Mouse (Mus musculus) MEL (cell line): ENCODE measurements around the gene Inpp4a. TPM values are rescaled to one million over a fixed set of nuclear protein-coding genes. Genes with fewer than 3 reads are reported as not detected.

Source experiments
- DNase-seq: peaks from one replicate; pipeline ENCODE4 v3.0.0; 2011; ENCODE audit warnings: low read depth, low spot score
- H3K27ac ChIP-seq: 2 replicates; pipeline ENCODE4 v1.5.1; 2012; ENCODE audit warnings: low read depth, mild to moderate bottlenecking, control low read depth, low read length, moderate library complexity; ENCODE audit not compliant: control insufficient read depth
- H3K27me3 ChIP-seq, 2 experiments: fragments of 150-350 bp in 1 of 2; sonication (generic) in 1 of 2; 2 replicates each; pipeline ENCODE4 v1.6.1; 2012; ENCODE audit warnings: low read length in 2 of 2, mild to moderate bottlenecking in 2 of 2, improper control_type of control experiment in 1 of 2, moderate library complexity in 1 of 2; ENCODE audit not compliant: insufficient read depth in 2 of 2, control insufficient read depth in 1 of 2
- H3K36me3 ChIP-seq, 2 experiments: 2 replicates each; pipeline ENCODE4 v1.6.1; 2012 to 2014; ENCODE audit warnings: low read length in 2 of 2, improper control_type of control experiment in 1 of 2, inconsistent platforms in 1 of 2, mild to moderate bottlenecking in 1 of 2; ENCODE audit not compliant: insufficient read depth in 2 of 2, control insufficient read depth in 1 of 2
- H3K4me1 ChIP-seq, 2 experiments: fragments of 150-350 bp in 1 of 2; sonication (generic) in 1 of 2; 2 replicates each; pipeline ENCODE4 v1.6.1; 2012; ENCODE audit warnings: low read length in 2 of 2, improper control_type of control experiment in 1 of 2, mild to moderate bottlenecking in 1 of 2; ENCODE audit not compliant: insufficient read depth in 2 of 2, control insufficient read depth in 1 of 2
- H3K4me3 ChIP-seq, 2 experiments: fragments of 150-350 bp in 1 of 2; sonication (generic) in 1 of 2; 2 replicates each; pipeline ENCODE4 v1.5.1; 2012; ENCODE audit warnings: low read depth in 2 of 2, low read length in 2 of 2, mild to moderate bottlenecking in 2 of 2, moderate library complexity in 2 of 2, control low read depth in 1 of 2, improper control_type of control experiment in 1 of 2; ENCODE audit not compliant: control insufficient read depth in 1 of 2, insufficient read depth in 1 of 2
- H3K79me2 ChIP-seq: 2 replicates; pipeline ENCODE4 v1.6.1; 2012; ENCODE audit warnings: mild to moderate bottlenecking, low read length, moderate library complexity; ENCODE audit not compliant: control insufficient read depth, poor library complexity, insufficient read depth
- H3K9ac ChIP-seq: 2 replicates; pipeline ENCODE4 v1.6.1; 2012; ENCODE audit warnings: low read depth, mild to moderate bottlenecking, control low read depth, low read length, moderate library complexity; ENCODE audit not compliant: control insufficient read depth, poor library complexity, severe bottlenecking
- H3K9me3 ChIP-seq: fragments of 150-350 bp; sonication (generic); replicated peaks from 2 replicates; pipeline ENCODE4 v1.6.1; 2012; ENCODE audit warnings: mild to moderate bottlenecking, low read length, improper control_type of control experiment, moderate library complexity; ENCODE audit not compliant: insufficient read depth
- BHLHE40 ChIP-seq: IDR thresholded peaks from 2 replicates; pipeline ENCODE4 v1.6.1; 2012; ENCODE audit warnings: low read depth, mild to moderate bottlenecking, inconsistent platforms, low read length, improper control_type of control experiment, borderline replicate concordance
- CHD1 ChIP-seq: IDR thresholded peaks from 2 replicates; pipeline ENCODE4 v1.6.1; 2012; ENCODE audit warnings: low read depth, mild to moderate bottlenecking, inconsistent platforms, low read length, improper control_type of control experiment
- E2F4 ChIP-seq: IDR thresholded peaks from 2 replicates; pipeline ENCODE4 v1.6.1; 2011; ENCODE audit warnings: low read depth, low read length, improper control_type of control experiment, borderline replicate concordance
- ELF1 ChIP-seq: IDR thresholded peaks from 2 replicates; pipeline ENCODE4 v1.6.1; 2014; ENCODE audit warnings: low read depth, mild to moderate bottlenecking, inconsistent platforms, low read length, improper control_type of control experiment, moderate library complexity
- GABPA ChIP-seq: IDR thresholded peaks from 2 replicates; pipeline ENCODE4 v1.6.1; 2012; ENCODE audit warnings: low read depth, mild to moderate bottlenecking, inconsistent platforms, low read length, improper control_type of control experiment, moderate library complexity
- GATA1 ChIP-seq: IDR thresholded peaks from 2 replicates; pipeline ENCODE4 v1.6.1; 2011; ENCODE audit warnings: low read depth, low read length, improper control_type of control experiment
- HCFC1 ChIP-seq: IDR thresholded peaks from 2 replicates; pipeline ENCODE4 v1.6.1; 2012; ENCODE audit warnings: low read depth, mild to moderate bottlenecking, inconsistent platforms, low read length, improper control_type of control experiment, moderate library complexity
- JUND ChIP-seq: IDR thresholded peaks from 2 replicates; pipeline ENCODE4 v1.6.1; 2011; ENCODE audit warnings: low read depth, mild to moderate bottlenecking, improper control_type of control experiment, low read length
- KAT2A ChIP-seq: conservative IDR thresholded peaks from 2 replicates; pipeline ENCODE4 v1.6.1; 2012; ENCODE audit warnings: low read depth, low read length, improper control_type of control experiment, inconsistent platforms
- MAZ ChIP-seq: IDR thresholded peaks from 2 replicates; pipeline ENCODE4 v1.6.1; 2012; ENCODE audit warnings: low read depth, mild to moderate bottlenecking, inconsistent platforms, low read length, improper control_type of control experiment
- MEF2A ChIP-seq: IDR thresholded peaks from 2 replicates; pipeline ENCODE4 v1.6.1; 2014; ENCODE audit warnings: low read depth, mild to moderate bottlenecking, inconsistent platforms, low read length, improper control_type of control experiment; ENCODE audit not compliant: poor library complexity, insufficient replicate concordance, severe bottlenecking; ENCODE audit errors: extremely low read depth
- MXI1 ChIP-seq: IDR thresholded peaks from 2 replicates; pipeline ENCODE4 v1.6.1; 2011; ENCODE audit warnings: mild to moderate bottlenecking, low read depth, low read length, improper control_type of control experiment
- MYB ChIP-seq: IDR thresholded peaks from 2 replicates; pipeline ENCODE4 v1.6.1; 2011; ENCODE audit warnings: mild to moderate bottlenecking, low read depth, low read length, improper control_type of control experiment
- MYC ChIP-seq: IDR thresholded peaks from 2 replicates; pipeline ENCODE4 v1.6.1; 2011; ENCODE audit warnings: low read depth, mild to moderate bottlenecking, low read length, improper control_type of control experiment, moderate library complexity
- NELFE ChIP-seq: IDR thresholded peaks from 2 replicates; pipeline ENCODE4 v1.6.1; 2011; ENCODE audit warnings: low read depth, low read length, improper control_type of control experiment
- POLR2A ChIP-seq, 2 experiments: IDR thresholded peaks; 2 replicates each; pipeline ENCODE4 v1.6.1; 2011 to 2012; ENCODE audit warnings: low read length in 2 of 2, mild to moderate bottlenecking in 2 of 2, control low read depth in 1 of 2, improper control_type of control experiment in 1 of 2, low read depth in 1 of 2, moderate library complexity in 1 of 2; ENCODE audit not compliant: control insufficient read depth in 1 of 2, insufficient read depth in 1 of 2, poor library complexity in 1 of 2
- RAD21 ChIP-seq: IDR thresholded peaks from 2 replicates; pipeline ENCODE4 v1.6.1; 2011; ENCODE audit warnings: mild to moderate bottlenecking, low read depth, low read length, improper control_type of control experiment
- RCOR1 ChIP-seq: IDR thresholded peaks from 2 replicates; pipeline ENCODE4 v1.6.1; 2012; ENCODE audit warnings: low read depth, mild to moderate bottlenecking, inconsistent platforms, low read length, improper control_type of control experiment
- SIN3A ChIP-seq: IDR thresholded peaks from 2 replicates; pipeline ENCODE4 v1.6.1; 2012; ENCODE audit warnings: low read length, improper control_type of control experiment, inconsistent platforms
- SMC3 ChIP-seq: IDR thresholded peaks from 2 replicates; pipeline ENCODE4 v1.6.1; 2011; ENCODE audit warnings: low read depth, low read length, improper control_type of control experiment
- TBP ChIP-seq: IDR thresholded peaks from 2 replicates; pipeline ENCODE4 v1.8.0; 2011; ENCODE audit warnings: low read depth, low read length, improper control_type of control experiment
- UBTF ChIP-seq: IDR thresholded peaks from 2 replicates; pipeline ENCODE4 v1.6.1; 2012; ENCODE audit warnings: low read depth, mild to moderate bottlenecking, inconsistent platforms, low read length, improper control_type of control experiment, moderate library complexity, borderline replicate concordance; ENCODE audit not compliant: insufficient read depth
- USF2 ChIP-seq, 2 experiments: IDR thresholded peaks; 2 replicates each; pipeline ENCODE4 v1.6.1; 2011 to 2012; ENCODE audit warnings: improper control_type of control experiment in 2 of 2, low read length in 2 of 2, borderline replicate concordance in 1 of 2, inconsistent platforms in 1 of 2, low read depth in 1 of 2, mild to moderate bottlenecking in 1 of 2; ENCODE audit not compliant: insufficient read depth in 1 of 2
- ZC3H11A ChIP-seq: IDR thresholded peaks from 2 replicates; pipeline ENCODE4 v1.6.1; 2012; ENCODE audit warnings: low read depth, mild to moderate bottlenecking, inconsistent platforms, low read length, improper control_type of control experiment
- ZKSCAN1 ChIP-seq: IDR thresholded peaks from 2 replicates; pipeline ENCODE4 v1.6.1; 2012; ENCODE audit warnings: low read depth, mild to moderate bottlenecking, inconsistent platforms, low read length, improper control_type of control experiment, moderate library complexity
- ZNF384 ChIP-seq: IDR thresholded peaks from 2 replicates; pipeline ENCODE4 v1.6.1; 2012; ENCODE audit warnings: low read depth, mild to moderate bottlenecking, inconsistent platforms, low read length, improper control_type of control experiment
- polyA plus RNA-seq, 2 experiments: library from polyadenylated mRNA; stranded (reverse) in 1 of 2; unstranded in 1 of 2; fragments of >175 nt in 1 of 2; fragments of >200 nt in 1 of 2; gene quantifications; 2 replicates each; pipeline versions ENCODE4 v1.2.1 to v1.2.4; 2012; ENCODE audit warnings: low replicate concordance in 2 of 2, low read depth in 1 of 2; ENCODE audit not compliant: insufficient read length in 2 of 2, insufficient read depth in 1 of 2, missing spikeins in 1 of 2
- total RNA-seq: library from RNA; depleted of rRNA; stranded (reverse); fragments of 300-350 nt; gene quantifications from 2 replicates; pipeline ENCODE4 v1.2.3, GENCODE M21; 2012

Gene Inpp4a
- total and polyA plus RNA-seq, 3 experiments: 1.6 to 5.0 TPM; not detected in 1

DNA sequence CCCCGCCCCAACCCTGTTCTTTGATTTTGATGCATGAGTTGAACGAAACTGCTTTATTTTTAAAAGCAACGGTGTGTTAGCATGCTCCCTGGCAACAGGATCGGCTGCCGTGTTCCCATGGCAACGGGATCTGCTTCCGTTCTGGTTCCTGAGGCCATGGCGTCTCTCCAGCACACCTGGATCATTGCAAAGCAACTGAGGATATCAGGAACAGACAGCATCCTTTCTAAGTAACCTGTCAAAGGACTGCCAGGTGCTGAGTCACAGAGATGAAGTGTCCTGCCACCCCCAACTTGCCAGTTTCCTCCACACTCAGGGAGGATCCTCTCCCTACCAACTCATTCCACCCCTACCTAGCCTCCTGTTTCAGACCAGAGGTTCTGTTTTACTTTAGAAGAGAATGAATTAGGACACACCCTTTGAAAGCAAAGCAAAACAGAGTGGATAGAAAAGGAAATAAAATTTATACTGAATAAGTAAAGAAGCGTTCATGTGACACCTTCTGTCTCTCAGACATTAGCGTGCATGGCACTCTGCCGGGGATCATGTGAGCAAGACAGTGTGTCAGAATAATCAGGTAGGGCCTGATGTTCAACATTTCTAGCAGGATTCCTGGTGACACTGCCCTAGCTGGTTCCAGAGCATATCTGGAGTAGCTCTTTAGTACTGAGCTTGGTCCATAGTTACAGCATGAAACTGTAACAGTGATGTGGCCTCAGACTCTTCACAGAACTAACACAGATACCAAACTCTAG is 11.3 kb upstream of the Inpp4a start:
- Histone ChIP-seq H3K4me1 (no peaks in the 10 kb centered on the region), H3K79me2 (no peaks in the 10 kb centered on the region), H3K27ac (no peak overlapping the region), H3K4me3 (no peak overlapping the region), H3K9ac (no peak overlapping the region), H3K9me3 (no peaks in the 10 kb centered on the region), H3K27me3 (peaks cover 0 to 2% of the 10 kb centered on the region in 2 experiments; a peak in 1 of 4 replicates), H3K36me3 (no peaks in the 10 kb centered on the region)
- DNase-seq: no peak
- no peak for TF ChIP-seq RAD21

GRCm38 (mm10) chr1:37288941-37289340 is 10.7 kb upstream of the Inpp4a start:
- H3K27ac ChIP-seq: no peak overlapping the region

DNA sequence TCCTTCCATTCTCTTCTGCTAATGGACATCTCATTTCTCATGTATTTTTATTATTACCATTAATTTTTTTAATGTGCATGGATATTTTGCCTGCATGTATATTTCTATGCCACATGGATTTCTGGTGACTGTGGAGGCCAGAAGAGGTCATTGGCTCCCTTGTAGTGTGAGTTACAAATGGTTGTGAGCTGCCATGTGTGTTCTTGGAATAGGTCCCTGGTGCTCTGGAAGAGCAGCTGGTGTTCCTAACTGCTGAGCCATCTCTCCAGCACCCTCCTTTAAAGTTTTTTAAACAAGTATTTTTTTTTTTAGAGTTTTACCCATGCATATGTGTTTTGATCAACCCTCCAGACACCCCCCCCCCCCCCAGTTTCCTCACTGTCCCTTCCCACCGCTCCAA is 3.3 kb upstream of the Inpp4a start:
- H3K27ac ChIP-seq: no peak overlapping the region
- no peak for DNase-seq
- H3K9me3 ChIP-seq: no peaks in the 10 kb centered on the region
- H3K36me3 ChIP-seq: peaks cover 0 to 6% of the 10 kb centered on the region in 2 experiments; a peak in 2 of 4 replicates
- H3K79me2 ChIP-seq: no peaks in the 10 kb centered on the region; the same call in 1 of the 2 replicates
- peaks cover 0 to 4% of the 10 kb centered on the region in 2 experiments; a peak in 1 of 4 replicates for H3K4me1 ChIP-seq
- no peak overlapping the region for H3K4me3 ChIP-seq
- no peaks in the 10 kb centered on the region for H3K27me3 ChIP-seq
- H3K9ac ChIP-seq: no peak overlapping the region
- TF ChIP-seq ZKSCAN1 (no peak), ELF1 (no peak), SIN3A (no peak), CHD1 (no peak), JUND (no peak), TBP (no peak), SMC3 (no peak), KAT2A (no peak), RCOR1 (no peak), NELFE (no peak), GATA1 (no peak), E2F4 (no peak), ZNF384 (no peak), POLR2A (IDR thresholded peaks at IDR 0.05; ENCODE audit: control insufficient read depth in 1 of 2, insufficient read depth in 1 of 2, low read depth in 1 of 2, low read length in 2 of 2, poor library complexity in 1 of 2) (no peak), HCFC1 (no peak)
- TF ChIP-seq, all 39 proteins: peak for 0

More at GRCm38 (mm10) chr1:37288941-37289340, 10.7 kb upstream of the Inpp4a start:
- no peak for DNase-seq
- Histone ChIP-seq H3K36me3 (no peaks in the 10 kb centered on the region), H3K79me2 (no peaks in the 10 kb centered on the region), H3K9me3 (no peaks in the 10 kb centered on the region), H3K27me3 (peaks cover 0 to 2% of the 10 kb centered on the region in 2 experiments; a peak in 1 of 4 replicates), H3K9ac (no peak overlapping the region), H3K4me3 (no peak overlapping the region), H3K4me1 (no peaks in the 10 kb centered on the region)
- TF ChIP-seq MXI1 (no peak), MYC (no peak), MEF2A (no peak), UBTF (no peak), BHLHE40 (no peak), E2F4 (no peak), RAD21 (no peak), NELFE (no peak), HCFC1 (no peak), USF2 (IDR thresholded peaks at IDR 0.05; ENCODE audit: borderline replicate concordance in 1 of 2, insufficient read depth in 1 of 2, low read depth in 1 of 2, low read length in 2 of 2) (no peak), KAT2A (no peak), GATA1 (no peak), MYB (no peak), MAZ (no peak), GABPA (no peak), ZC3H11A (no peak)
